Mouse (Mus musculus): ENCODE measurements around the gene Myh9. TPM values are rescaled to one million over a fixed set of nuclear protein-coding genes. Genes with fewer than 3 reads are reported as not detected.
A peak's percentile ranks its signal among the peaks of the same experiment; 100 is the strongest.

Myh9 gene
- polyA plus RNA-seq, 1 experiment from 2014 or later: 53.7 TPM

- Histone ChIP-seq H3K9ac (ENCODE audit: low read depth, low read length) (no peak overlapping the region), H3K4me2 (ENCODE audit: low read depth, low read length) (no peak overlapping the region), H3K4me3 (ENCODE audit: low read depth, low read length) (no peak overlapping the region), H3K27ac (replicated peaks; ENCODE audit: low read depth, low read length) (no peak overlapping the region), H3K9me3 (ENCODE audit: control insufficient read depth, low read length) (no peaks in the 10 kb centered on the region), H3K27me3 (replicated peaks; ENCODE audit: control insufficient read depth, insufficient read depth, low read length) (no peaks in the 10 kb centered on the region), H3K36me3 (ENCODE audit: control insufficient read depth, insufficient read depth, low read length) (peaks cover 91% of the 10 kb centered on the region), H3K4me1 (ENCODE audit: control insufficient read depth, insufficient read depth, low read length) (no peaks in the 10 kb centered on the region)
- WGBS: 71% methylated on average over 20 of the region's 20 CpGs
- peak; percentile 41; the same call in 1 of the 2 replicates for ATAC-seq (ENCODE audit: low read depth)
- peak; percentile 31 for DNase-seq (ENCODE audit: low spot score)
Measured at GRCm38 (mm10) chr15:77775186-77775963, 66.6 kb downstream of the Myh9 start.

- no peak overlapping the region for H3K9ac ChIP-seq (ENCODE audit: low read depth, low read length)
- no peaks in the 10 kb centered on the region for H3K4me1 ChIP-seq (ENCODE audit: control insufficient read depth, insufficient read depth, low read length)
- H3K4me3 ChIP-seq (ENCODE audit: low read depth, low read length): no peak overlapping the region
- no peak overlapping the region for H3K4me2 ChIP-seq (ENCODE audit: low read depth, low read length)
- H3K36me3 ChIP-seq (ENCODE audit: control insufficient read depth, insufficient read depth, low read length): peaks cover 91% of the 10 kb centered on the region
- no peak for DNase-seq (ENCODE audit: low spot score)
- no peaks in the 10 kb centered on the region for H3K27me3 ChIP-seq (replicated peaks; ENCODE audit: control insufficient read depth, insufficient read depth, low read length)
- no peak overlapping the region for H3K27ac ChIP-seq (replicated peaks; ENCODE audit: low read depth, low read length)
- WGBS: 98% methylated on average over 9 of the region's 10 CpGs
- no peak for ATAC-seq (ENCODE audit: low read depth)
- H3K9me3 ChIP-seq (ENCODE audit: control insufficient read depth, low read length): no peaks in the 10 kb centered on the region
Measured at GRCm38 (mm10) chr15:77774303-77774702, 67.7 kb downstream of the Myh9 start.

DNA sequence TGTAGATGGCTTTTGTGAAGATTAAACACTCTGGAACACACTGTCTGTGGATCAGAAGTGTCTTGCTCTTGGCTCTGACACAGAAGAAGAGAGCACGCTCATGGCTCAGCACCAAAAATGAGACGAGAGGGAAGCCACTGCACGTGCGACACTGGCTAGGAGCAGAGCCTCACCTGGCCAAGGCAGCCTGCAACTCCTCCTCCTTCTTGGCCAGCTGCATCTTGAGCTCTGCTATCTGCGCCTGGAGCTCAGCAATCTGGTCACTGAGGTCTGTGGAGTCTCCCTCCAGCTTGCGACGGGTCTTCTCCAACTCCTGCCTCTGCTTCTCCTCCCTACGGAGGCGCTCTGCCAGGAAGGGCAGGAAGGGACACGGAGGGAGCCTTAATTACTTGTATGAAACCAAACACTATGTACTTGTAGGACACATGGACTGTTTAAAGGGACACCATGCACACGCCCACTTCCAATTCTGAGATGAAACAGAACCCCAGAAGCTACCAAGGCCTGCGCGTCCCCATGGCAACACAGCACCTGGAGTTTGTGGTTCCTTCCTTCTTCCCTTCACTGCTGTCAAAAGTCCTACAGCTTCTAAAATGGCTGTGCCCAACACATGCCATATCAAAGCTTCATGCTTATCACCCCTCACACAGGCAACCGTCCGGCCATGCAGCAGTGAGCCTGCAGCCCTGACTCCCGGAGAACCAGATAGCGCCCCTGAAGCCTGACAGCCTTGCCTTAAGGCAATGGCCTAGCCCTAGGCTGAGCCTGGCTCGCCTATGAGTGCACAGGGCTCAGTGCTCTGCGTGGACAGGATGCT, 68.7 kb downstream of the Myh9 start:
- ATAC-seq (ENCODE audit: low read depth) (no peak), DNase-seq (ENCODE audit: low spot score) (no peak)
- WGBS: 82% methylated on average over 19 of the region's 19 CpGs
- H3K27ac ChIP-seq (replicated peaks; ENCODE audit: low read depth, low read length): no peak overlapping the region
- peaks cover 96% of the 10 kb centered on the region for H3K36me3 ChIP-seq (ENCODE audit: control insufficient read depth, insufficient read depth, low read length)
- H3K9ac ChIP-seq (ENCODE audit: low read depth, low read length): no peak overlapping the region
- H3K4me3 ChIP-seq (ENCODE audit: low read depth, low read length): no peak overlapping the region
- H3K27me3 ChIP-seq (replicated peaks; ENCODE audit: control insufficient read depth, insufficient read depth, low read length): no peaks in the 10 kb centered on the region
- no peaks in the 10 kb centered on the region for H3K9me3 ChIP-seq (ENCODE audit: control insufficient read depth, low read length)
- H3K4me2 ChIP-seq (ENCODE audit: low read depth, low read length): no peak overlapping the region
- no peaks in the 10 kb centered on the region for H3K4me1 ChIP-seq (ENCODE audit: control insufficient read depth, insufficient read depth, low read length)

- 92% methylated on average over 9 of the region's 9 CpGs for WGBS
- Histone ChIP-seq H3K27me3 (replicated peaks; ENCODE audit: control insufficient read depth, insufficient read depth, low read length) (no peaks in the 10 kb centered on the region), H3K27ac (replicated peaks; ENCODE audit: low read depth, low read length) (no peak overlapping the region), H3K36me3 (ENCODE audit: control insufficient read depth, insufficient read depth, low read length) (peaks cover 96% of the 10 kb centered on the region), H3K9ac (ENCODE audit: low read depth, low read length) (no peak overlapping the region), H3K9me3 (ENCODE audit: control insufficient read depth, low read length) (no peaks in the 10 kb centered on the region), H3K4me1 (ENCODE audit: control insufficient read depth, insufficient read depth, low read length) (no peaks in the 10 kb centered on the region), H3K4me2 (ENCODE audit: low read depth, low read length) (no peak overlapping the region), H3K4me3 (ENCODE audit: low read depth, low read length) (no peak overlapping the region)
- ATAC-seq (ENCODE audit: low read depth) (no peak), DNase-seq (ENCODE audit: low spot score) (no peak)
Measured at GRCm38 (mm10) chr15:77770942-77771341, 71.0 kb downstream of the Myh9 start.

DNA sequence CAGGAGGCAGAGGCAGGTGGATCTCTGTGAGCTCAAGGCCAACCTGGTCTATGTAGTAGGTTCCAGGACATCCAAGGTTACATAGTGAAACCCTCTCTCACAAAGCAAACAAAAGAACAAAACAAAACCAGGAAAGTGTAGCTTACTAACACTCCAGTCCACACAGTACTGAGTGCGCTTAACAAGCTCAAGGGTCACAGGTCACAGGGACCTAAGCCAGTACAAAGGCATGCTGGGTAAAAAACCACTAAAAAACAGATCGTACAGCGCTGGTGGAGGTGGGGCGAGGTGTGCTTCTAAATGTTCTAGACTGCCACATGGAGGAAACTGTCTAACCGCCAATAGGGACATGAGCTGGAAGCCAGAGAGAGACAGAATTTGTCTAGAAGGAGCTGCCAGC, 71.6 kb downstream of the Myh9 start:
- WGBS: 97% methylated on average over 5 of the region's 5 CpGs
- Histone ChIP-seq H3K9me3 (ENCODE audit: control insufficient read depth, low read length) (no peaks in the 10 kb centered on the region), H3K9ac (ENCODE audit: low read depth, low read length) (no peak overlapping the region), H3K4me2 (ENCODE audit: low read depth, low read length) (no peak overlapping the region), H3K36me3 (ENCODE audit: control insufficient read depth, insufficient read depth, low read length) (peaks cover 97% of the 10 kb centered on the region), H3K4me3 (ENCODE audit: low read depth, low read length) (no peak overlapping the region), H3K27me3 (replicated peaks; ENCODE audit: control insufficient read depth, insufficient read depth, low read length) (no peaks in the 10 kb centered on the region), H3K27ac (replicated peaks; ENCODE audit: low read depth, low read length) (no peak overlapping the region), H3K4me1 (ENCODE audit: control insufficient read depth, insufficient read depth, low read length) (no peaks in the 10 kb centered on the region)
- no peak for DNase-seq (ENCODE audit: low spot score)
- no peak for ATAC-seq (ENCODE audit: low read depth)

DNA sequence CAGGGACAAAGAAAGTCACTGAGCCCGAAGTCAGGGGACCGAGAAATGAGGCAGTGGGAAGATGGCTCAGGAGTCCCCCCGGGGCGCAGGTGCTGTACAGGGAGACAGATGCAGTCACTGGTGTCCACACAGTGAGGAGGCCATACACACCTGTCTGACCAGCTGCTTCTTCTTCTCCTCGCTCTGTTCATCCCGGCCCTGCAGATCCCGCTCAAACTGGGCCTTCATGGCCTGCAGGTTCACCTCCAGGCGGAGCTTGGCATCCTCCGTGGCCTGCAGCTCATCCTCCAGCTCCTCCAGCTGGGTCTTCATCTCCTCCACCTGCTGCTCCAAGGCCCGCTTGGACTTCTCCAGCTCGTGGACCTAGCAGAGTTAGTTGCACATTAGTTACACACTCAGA, 75.0 kb downstream of the Myh9 start:
- 98% methylated on average over 11 of the region's 11 CpGs for WGBS
- no peak for ATAC-seq (ENCODE audit: low read depth)
- H3K27me3 ChIP-seq (replicated peaks; ENCODE audit: control insufficient read depth, insufficient read depth, low read length): no peaks in the 10 kb centered on the region
- peaks cover 99% of the 10 kb centered on the region for H3K36me3 ChIP-seq (ENCODE audit: control insufficient read depth, insufficient read depth, low read length)
- no peak overlapping the region for H3K4me3 ChIP-seq (ENCODE audit: low read depth, low read length)
- DNase-seq (ENCODE audit: low spot score): no peak
- no peaks in the 10 kb centered on the region for H3K9me3 ChIP-seq (ENCODE audit: control insufficient read depth, low read length)
- H3K4me2 ChIP-seq (ENCODE audit: low read depth, low read length): no peak overlapping the region
- no peak overlapping the region for H3K27ac ChIP-seq (replicated peaks; ENCODE audit: low read depth, low read length)
- no peaks in the 10 kb centered on the region for H3K4me1 ChIP-seq (ENCODE audit: control insufficient read depth, insufficient read depth, low read length)
- no peak overlapping the region for H3K9ac ChIP-seq (ENCODE audit: low read depth, low read length)

- H3K4me2 ChIP-seq (ENCODE audit: low read depth, low read length): no peak overlapping the region
- peaks cover 99% of the 10 kb centered on the region for H3K36me3 ChIP-seq (ENCODE audit: control insufficient read depth, insufficient read depth, low read length)
- ATAC-seq (ENCODE audit: low read depth) (no peak), DNase-seq (ENCODE audit: low spot score) (no peak)
- no peaks in the 10 kb centered on the region for H3K4me1 ChIP-seq (ENCODE audit: control insufficient read depth, insufficient read depth, low read length)
- H3K4me3 ChIP-seq (ENCODE audit: low read depth, low read length): no peak overlapping the region
- H3K9me3 ChIP-seq (ENCODE audit: control insufficient read depth, low read length): no peaks in the 10 kb centered on the region
- no peak overlapping the region for H3K9ac ChIP-seq (ENCODE audit: low read depth, low read length)
- WGBS: 92% methylated on average over 16 of the region's 16 CpGs
- H3K27ac ChIP-seq (replicated peaks; ENCODE audit: low read depth, low read length): no peak overlapping the region
- no peaks in the 10 kb centered on the region for H3K27me3 ChIP-seq (replicated peaks; ENCODE audit: control insufficient read depth, insufficient read depth, low read length)
Measured at GRCm38 (mm10) chr15:77765484-77766093, 76.4 kb downstream of the Myh9 start.

GRCm38 (mm10) chr15:77764391-77765006, 77.5 kb downstream of the Myh9 start:
- WGBS: 67% methylated on average over 13 of the region's 13 CpGs
- 0 out of 2 replicates have a peak overlapping the region, but pooled peaks have one; percentile 36 for H3K27ac ChIP-seq (replicated peaks; ENCODE audit: low read depth, low read length)
- peak; percentile 62; the same call in 1 of the 2 replicates for ATAC-seq (ENCODE audit: low read depth)
- DNase-seq (ENCODE audit: low spot score): peak; percentile 82
- H3K4me2 ChIP-seq (ENCODE audit: low read depth, low read length): no peak overlapping the region
- H3K27me3 ChIP-seq (replicated peaks; ENCODE audit: control insufficient read depth, insufficient read depth, low read length): no peaks in the 10 kb centered on the region
- H3K4me1 ChIP-seq (ENCODE audit: control insufficient read depth, insufficient read depth, low read length): no peaks in the 10 kb centered on the region
- peaks cover 96% of the 10 kb centered on the region for H3K36me3 ChIP-seq (ENCODE audit: control insufficient read depth, insufficient read depth, low read length)
- H3K9me3 ChIP-seq (ENCODE audit: control insufficient read depth, low read length): no peaks in the 10 kb centered on the region
- no peak overlapping the region for H3K4me3 ChIP-seq (ENCODE audit: low read depth, low read length)
- H3K9ac ChIP-seq (ENCODE audit: low read depth, low read length): no peak overlapping the region

Measured in embryonic facial prominence, embryonic 14.5 days (tissue).